Mouse (Mus musculus) embryonic facial prominence, embryonic 12.5 days (tissue): ENCODE data around the gene Cavin2. TPM values are rescaled to one million over a fixed set of nuclear protein-coding genes. Genes with fewer than 3 reads are reported as not detected.

Experiments
- ATAC-seq: fragments of 200-750 bp; cut with Nextera tagmentation; 2 replicates; pipeline ENCODE4 v1.8.0; 2017; ENCODE audit not compliant: insufficient number of reproducible peaks, insufficient read depth, low FRiP score, low TSS enrichment
- H3K27ac ChIP-seq: fragments of 300-500 bp; sonication (generic); 2 replicates; pipeline ENCODE4 v1.5.1; 2016; ENCODE audit warnings: mild to moderate bottlenecking
- H3K27me3 ChIP-seq: fragments of 300-500 bp; sonication (generic); 2 replicates; pipeline ENCODE4 v1.6.1; 2016; ENCODE audit warnings: mild to moderate bottlenecking, moderate library complexity
- H3K36me3 ChIP-seq: fragments of 300-500 bp; sonication (generic); 2 replicates; pipeline ENCODE4 v1.6.1; 2016; ENCODE audit warnings: mild to moderate bottlenecking
- H3K4me1 ChIP-seq: fragments of 300-500 bp; sonication (generic); 2 replicates; pipeline ENCODE4 v1.6.1; 2016
- H3K4me2 ChIP-seq: fragments of 300-500 bp; sonication (generic); replicated peaks from 2 replicates; pipeline ENCODE4 v1.6.1; 2016; ENCODE audit warnings: mild to moderate bottlenecking, moderate library complexity
- H3K4me3 ChIP-seq: fragments of 300-500 bp; sonication (generic); 2 replicates; pipeline ENCODE4 v1.5.1; 2016; ENCODE audit warnings: mild to moderate bottlenecking
- H3K9ac ChIP-seq: fragments of 300-500 bp; sonication (generic); 2 replicates; pipeline ENCODE4 v1.6.1; 2016; ENCODE audit warnings: mild to moderate bottlenecking, moderate library complexity
- H3K9me3 ChIP-seq: fragments of 300-500 bp; sonication (generic); 2 replicates; pipeline ENCODE4 v1.6.1; 2016; ENCODE audit warnings: mild to moderate bottlenecking, moderate library complexity
- WGBS: fragments of 180-500 bp; shearing (Covaris S2); methylation state at CpG from one replicate; pipeline ENCODE4 v1.1.7; 2016; 5-methylcytosine and 5-hydroxymethylcytosine counted together
- polyA plus RNA-seq: library from polyadenylated mRNA; unstranded; fragments of >200 nt; fragmentation: Nextera tagmentation; extraction: Ambion mirVana; gene quantifications from 2 replicates; pipeline ENCODE4 v1.2.1, GENCODE M21; 2016

Cavin2 gene
- polyA plus RNA-seq, 1 experiment from 2014 or later = 14.5 TPM

- Histone ChIP-seq H3K9ac (no peak overlapping the region), H3K9me3 (no peaks in the 10 kb centered on the region), H3K4me3 (no peak overlapping the region), H3K4me2 (no peak overlapping the region), H3K36me3 (no peaks in the 10 kb centered on the region), H3K4me1 (peaks cover 13% of the 10 kb centered on the region), H3K27ac (no peak overlapping the region), H3K27me3 (no peaks in the 10 kb centered on the region)
- ATAC-seq = no peak
- WGBS = 40% methylated on average over 4 of the region's 4 CpGs
These were observed 17.1 kb upstream of the Cavin2 start for GRCm38 (mm10) chr1:51271845-51272244.

GRCm38 (mm10) chr1:51272583-51273201 lies 16.2 kb upstream of the Cavin2 start:
- H3K36me3 ChIP-seq = no peaks in the 10 kb centered on the region
- no peaks in the 10 kb centered on the region for H3K27me3 ChIP-seq
- no peaks in the 10 kb centered on the region for H3K9me3 ChIP-seq
- no peak overlapping the region for H3K27ac ChIP-seq
- no peak overlapping the region for H3K9ac ChIP-seq
- whole genome bisulfite sequencing = 57% methylated on average over 4 of the region's 4 CpGs
- peaks cover 6% of the 10 kb centered on the region; the same call in 1 of the 2 replicates for H3K4me1 ChIP-seq
- no peak overlapping the region for H3K4me3 ChIP-seq
- no peak for ATAC-seq
- no peak overlapping the region for H3K4me2 ChIP-seq

- Histone ChIP-seq H3K4me3 (no peak overlapping the region), H3K4me2 (no peak overlapping the region), H3K27me3 (no peaks in the 10 kb centered on the region), H3K36me3 (no peaks in the 10 kb centered on the region), H3K27ac (no peak overlapping the region), H3K9me3 (no peaks in the 10 kb centered on the region), H3K9ac (no peak overlapping the region), H3K4me1 (peaks cover 6% of the 10 kb centered on the region; the same call in 1 of the 2 replicates)
- no peak for ATAC-seq
- WGBS = 93% methylated on average over 2 of the region's 2 CpGs
These were observed 10.9 kb upstream of the Cavin2 start for GRCm38 (mm10) chr1:51277879-51278567.

- no peaks in the 10 kb centered on the region for H3K9me3 ChIP-seq
- no peak for ATAC-seq
- peak overlapping the region; percentile 31 for H3K4me2 ChIP-seq
- no peaks in the 10 kb centered on the region for H3K36me3 ChIP-seq
- H3K27ac ChIP-seq = 0 out of 2 replicates have a peak overlapping the region, but pooled peaks have one; percentile 47
- H3K9ac ChIP-seq = no peak overlapping the region
- H3K27me3 ChIP-seq = no peaks in the 10 kb centered on the region
- 57% methylated on average over 3 of the region's 3 CpGs for WGBS
- H3K4me3 ChIP-seq = no peak overlapping the region
- peaks cover 8% of the 10 kb centered on the region for H3K4me1 ChIP-seq
These were observed 725 bp upstream of the Cavin2 start for GRCm38 (mm10) chr1:51288201-51288600.

- Histone ChIP-seq H3K27me3 (no peaks in the 10 kb centered on the region), H3K9ac (peak overlapping the region; percentile 20; the same call in 1 of the 2 replicates), H3K27ac (peak overlapping the region; percentile 82), H3K4me1 (peaks cover 8% of the 10 kb centered on the region), H3K36me3 (no peaks in the 10 kb centered on the region), H3K4me2 (peak overlapping the region; percentile 31), H3K4me3 (peak overlapping the region; percentile 13; the same call in 1 of the 2 replicates), H3K9me3 (no peaks in the 10 kb centered on the region)
- WGBS = 85% methylated on average over 17 of the region's 17 CpGs
- no peak for ATAC-seq
These were observed 907 bp downstream of the Cavin2 start for GRCm38 (mm10) chr1:51289620-51290445.

- ATAC-seq = no peak
- Histone ChIP-seq H3K4me3 (no peak overlapping the region), H3K27me3 (no peaks in the 10 kb centered on the region), H3K9me3 (no peaks in the 10 kb centered on the region), H3K4me2 (0 out of 2 replicates have a peak overlapping the region, but pooled peaks have one; percentile 31), H3K9ac (no peak overlapping the region), H3K27ac (no peak overlapping the region), H3K4me1 (peaks cover 8% of the 10 kb centered on the region), H3K36me3 (no peaks in the 10 kb centered on the region)
- 68% methylated on average over 4 of the region's 4 CpGs for WGBS
These were observed 1.7 kb downstream of the Cavin2 start for GRCm38 (mm10) chr1:51290634-51291033.

GRCm38 (mm10) chr1:51292348-51292747 lies 3.4 kb downstream of the Cavin2 start:
- no peaks in the 10 kb centered on the region for H3K9me3 ChIP-seq
- H3K4me1 ChIP-seq = peaks cover 8% of the 10 kb centered on the region
- no peaks in the 10 kb centered on the region for H3K27me3 ChIP-seq
- no peak overlapping the region for H3K4me2 ChIP-seq
- 90% methylated on average over 4 of the region's 4 CpGs for WGBS
- no peak overlapping the region for H3K9ac ChIP-seq
- no peaks in the 10 kb centered on the region for H3K36me3 ChIP-seq
- no peak overlapping the region for H3K27ac ChIP-seq
- H3K4me3 ChIP-seq = no peak overlapping the region
- ATAC-seq = no peak

GRCm38 (mm10) chr1:51300295-51300930 lies 11.5 kb downstream of the Cavin2 start:
- Histone ChIP-seq H3K4me3 (no peak overlapping the region), H3K4me2 (no peak overlapping the region), H3K9me3 (no peaks in the 10 kb centered on the region), H3K4me1 (no peaks in the 10 kb centered on the region), H3K36me3 (no peaks in the 10 kb centered on the region), H3K27me3 (no peaks in the 10 kb centered on the region), H3K9ac (no peak overlapping the region), H3K27ac (no peak overlapping the region)
- ATAC-seq = no peak
- WGBS = 80% methylated on average over 11 of the region's 11 CpGs

- WGBS = 73% methylated on average over 3 of the region's 3 CpGs
- Histone ChIP-seq H3K27me3 (no peaks in the 10 kb centered on the region), H3K9ac (no peak overlapping the region), H3K4me3 (no peak overlapping the region), H3K9me3 (no peaks in the 10 kb centered on the region), H3K36me3 (no peaks in the 10 kb centered on the region), H3K4me2 (no peak overlapping the region), H3K4me1 (no peaks in the 10 kb centered on the region), H3K27ac (no peak overlapping the region)
- ATAC-seq = no peak
These were observed 18.1 kb downstream of the Cavin2 start for GRCm38 (mm10) chr1:51307056-51307455.

GRCm38 (mm10) chr1:51315476-51315875 lies 26.6 kb downstream of the Cavin2 start:
- Histone ChIP-seq H3K9me3 (no peaks in the 10 kb centered on the region), H3K36me3 (no peaks in the 10 kb centered on the region), H3K4me2 (no peak overlapping the region), H3K9ac (no peak overlapping the region), H3K4me1 (no peaks in the 10 kb centered on the region), H3K27ac (no peak overlapping the region), H3K27me3 (no peaks in the 10 kb centered on the region), H3K4me3 (no peak overlapping the region)
- WGBS = 48% methylated on average over 2 of the region's 2 CpGs
- no peak for ATAC-seq

- Histone ChIP-seq H3K27ac (no peak overlapping the region), H3K9me3 (no peaks in the 10 kb centered on the region), H3K4me1 (no peaks in the 10 kb centered on the region), H3K4me3 (no peak overlapping the region), H3K27me3 (no peaks in the 10 kb centered on the region), H3K9ac (no peak overlapping the region), H3K36me3 (no peaks in the 10 kb centered on the region), H3K4me2 (no peak overlapping the region)
- WGBS = 46% methylated on average over 6 of the region's 6 CpGs
- no peak for ATAC-seq
These were observed 34.6 kb downstream of the Cavin2 start for GRCm38 (mm10) chr1:51323506-51323905.
